In genomic region chr9:44737240-44737949, GRCm38 (mm10) we compare ENCODE assay signal across 8 mouse cellular contexts. TPM values are rescaled to one million over a fixed set of nuclear protein-coding genes. Genes with fewer than 3 reads are reported as not detected.
DNase-seq lines count a peak whose midpoint lies in the region; ATAC-seq and TF ChIP-seq lines count a peak whose summit lies in the region.

No protein-coding gene starts in this region.

- 0 out of 2 replicates have a peak overlapping the region, but pooled peaks have one; percentile 13 for H3K27ac ChIP-seq in forebrain, embryonic 12.5 days
- H3K27ac ChIP-seq in forebrain, embryonic 14.5 days (ENCODE audit: low read depth, low read length) = no peak overlapping the region
- H3K27ac ChIP-seq in intestine, postnatal 0 days (ENCODE audit: low read depth, low read length) = peak overlapping the region; percentile 58
- no peak overlapping the region for H3K27ac ChIP-seq in liver, postnatal 0 days (ENCODE audit: low read depth)

- H3K9ac ChIP-seq in forebrain, embryonic 12.5 days = 0 out of 2 replicates have a peak overlapping the region, but pooled peaks have one; percentile 21
- no peak overlapping the region for H3K9ac ChIP-seq in forebrain, embryonic 14.5 days (ENCODE audit: low read length)
- H3K9ac ChIP-seq in intestine, postnatal 0 days (ENCODE audit: low read depth, low read length) = no peak overlapping the region
- H3K9ac ChIP-seq in liver, postnatal 0 days (replicated peaks) = no peak overlapping the region

- 68% methylated on average over 8 of the region's 8 CpGs for WGBS in forebrain, embryonic 12.5 days
- WGBS in forebrain, embryonic 14.5 days = 76% methylated on average over 8 of the region's 8 CpGs
- WGBS in intestine, postnatal 0 days = 38% methylated on average over 8 of the region's 8 CpGs
- 34% methylated on average over 8 of the region's 8 CpGs for WGBS in liver, postnatal 0 days (ENCODE audit: insufficient replicate concordance)

- H3K36me3 ChIP-seq in forebrain, embryonic 12.5 days (replicated peaks) = peaks cover 12% of the 10 kb centered on the region
- peaks cover 11% of the 10 kb centered on the region for H3K36me3 ChIP-seq in forebrain, embryonic 14.5 days (ENCODE audit: control insufficient read depth, insufficient read depth, low read length)
- H3K36me3 ChIP-seq in intestine, postnatal 0 days (ENCODE audit: control insufficient read depth, insufficient read depth) = peaks cover 1% of the 10 kb centered on the region; the same call in 1 of the 2 replicates
- no peaks in the 10 kb centered on the region for H3K36me3 ChIP-seq in liver, postnatal 0 days (replicated peaks; ENCODE audit: insufficient read depth, low read length)

- peaks cover 26% of the 10 kb centered on the region for H3K27me3 ChIP-seq in forebrain, embryonic 12.5 days
- H3K27me3 ChIP-seq in forebrain, embryonic 14.5 days (replicated peaks; ENCODE audit: control insufficient read depth, insufficient read depth, low read length) = no peaks in the 10 kb centered on the region; the same call in 1 of the 2 replicates
- H3K27me3 ChIP-seq in intestine, postnatal 0 days (replicated peaks; ENCODE audit: control insufficient read depth, insufficient read depth, low read length) = peaks cover 21% of the 10 kb centered on the region
- H3K27me3 ChIP-seq in liver, postnatal 0 days (ENCODE audit: insufficient read depth, low read length) = peaks cover 28% of the 10 kb centered on the region

- no peak overlapping the region for H3K4me2 ChIP-seq in forebrain, embryonic 12.5 days
- no peak overlapping the region for H3K4me2 ChIP-seq in forebrain, embryonic 14.5 days (ENCODE audit: low read length)
- no peak overlapping the region for H3K4me2 ChIP-seq in intestine, postnatal 0 days (replicated peaks; ENCODE audit: low read depth)
- no peak overlapping the region for H3K4me2 ChIP-seq in liver, postnatal 0 days (ENCODE audit: low read depth, low read length)

- DNase-seq in forebrain, embryonic 14.5 days (ENCODE audit: low spot score) = no peak
- DNase-seq in forelimb bud, embryonic 11.5 days (ENCODE audit: low read depth, low spot score) = peak; percentile 73
- peak; percentile 87 for DNase-seq in lung, postnatal 10 days
- no peak for DNase-seq in cerebellum, adult 18-20 months
- no peak for DNase-seq in liver, postnatal 0 days
- DNase-seq in retina, embryonic 14.5 days (ENCODE audit: low spot score) = no peak

- TF ChIP-seq EP300 in liver, postnatal 0 days (IDR thresholded peaks at IDR 0.05; ENCODE audit: low read depth) = no peak

- TF ChIP-seq CTCF in intestine, postnatal 0 days (IDR thresholded peaks at IDR 0.05; ENCODE audit: low read depth) = 0 out of 2 replicates have a peak, but pooled peaks have one; percentile 10
- no peak for TF ChIP-seq CTCF in liver, postnatal 0 days (IDR thresholded peaks at IDR 0.05; ENCODE audit: low read depth)

- H3K4me1 ChIP-seq in forebrain, embryonic 12.5 days = peaks cover 24% of the 10 kb centered on the region
- peaks cover 15% of the 10 kb centered on the region for H3K4me1 ChIP-seq in forebrain, embryonic 14.5 days (ENCODE audit: control insufficient read depth, insufficient read depth, low read length)
- 0 out of 2 replicates have a peak, but pooled peaks cover 5% of the 10 kb centered on the region for H3K4me1 ChIP-seq in intestine, postnatal 0 days (replicated peaks; ENCODE audit: control insufficient read depth, insufficient read depth, low read length)
- peaks cover 10% of the 10 kb centered on the region for H3K4me1 ChIP-seq in liver, postnatal 0 days (ENCODE audit: insufficient read depth)

- no peak for ATAC-seq in forebrain, embryonic 12.5 days (ENCODE audit: low FRiP score)
- no peak for ATAC-seq in forebrain, embryonic 14.5 days
- ATAC-seq in intestine, postnatal 0 days = no peak
- no peak for ATAC-seq in liver, postnatal 0 days

- H3K4me3 ChIP-seq in forebrain, embryonic 12.5 days (replicated peaks) = no peak overlapping the region
- no peak overlapping the region for H3K4me3 ChIP-seq in forebrain, embryonic 14.5 days (ENCODE audit: low read depth, low read length)
- H3K4me3 ChIP-seq in intestine, postnatal 0 days (ENCODE audit: low read depth, low read length) = no peak overlapping the region
- no peak overlapping the region for H3K4me3 ChIP-seq in liver, postnatal 0 days (ENCODE audit: low read depth, low read length)

- no peaks in the 10 kb centered on the region for H3K9me3 ChIP-seq in forebrain, embryonic 12.5 days
- H3K9me3 ChIP-seq in forebrain, embryonic 14.5 days (replicated peaks; ENCODE audit: control insufficient read depth, low read length) = no peaks in the 10 kb centered on the region
- no peaks in the 10 kb centered on the region for H3K9me3 ChIP-seq in intestine, postnatal 0 days (ENCODE audit: control insufficient read depth)
- no peaks in the 10 kb centered on the region for H3K9me3 ChIP-seq in liver, postnatal 0 days (ENCODE audit: low read length)

RNA-seq across cellular contexts. Expression of gene Phldb1, which starts 2.4 kb away (rescaled TPM):
- polyA plus RNA-seq in forebrain, embryonic 12.5 days (2016; fragmentation: Nextera tagmentation; extraction: Ambion mirVana) = 57.5 and 67.3 TPM in 2 replicates
- 29.5 and 42.9 TPM in 2 replicates for polyA plus RNA-seq in forebrain, embryonic 14.5 days (2014; fragmentation: Nextera tagmentation; extraction: Ambion mirVana)
- 6.2 and 6.9 TPM in 2 replicates for polyA plus RNA-seq in intestine, postnatal 0 days (2015; fragmentation: Nextera tagmentation; extraction: Ambion mirVana)
- 1.5 and 2.2 TPM in 2 replicates for polyA plus RNA-seq in liver, postnatal 0 days (2015; fragmentation: Nextera tagmentation; extraction: Ambion mirVana)

RNA-seq across cellular contexts. Expression of gene Arcn1, which starts 30.2 kb away (rescaled TPM):
- 167 and 170 TPM in 2 replicates for polyA plus RNA-seq in forebrain, embryonic 12.5 days (2016; fragmentation: Nextera tagmentation; extraction: Ambion mirVana)
- 138 and 152 TPM in 2 replicates for polyA plus RNA-seq in forebrain, embryonic 14.5 days (2014; fragmentation: Nextera tagmentation; extraction: Ambion mirVana)
- 113 and 121 TPM in 2 replicates for polyA plus RNA-seq in intestine, postnatal 0 days (2015; fragmentation: Nextera tagmentation; extraction: Ambion mirVana)
- 53.5 and 58.4 TPM in 2 replicates for polyA plus RNA-seq in liver, postnatal 0 days (2015; fragmentation: Nextera tagmentation; extraction: Ambion mirVana)

RNA-seq across cellular contexts. Expression of gene Ift46, which starts 30.3 kb away (rescaled TPM):
- 124 and 130 TPM in 2 replicates for polyA plus RNA-seq in forebrain, embryonic 12.5 days (2016; fragmentation: Nextera tagmentation; extraction: Ambion mirVana)
- polyA plus RNA-seq in forebrain, embryonic 14.5 days (2014; fragmentation: Nextera tagmentation; extraction: Ambion mirVana) = 178 and 206 TPM in 2 replicates
- 52.8 and 56.9 TPM in 2 replicates for polyA plus RNA-seq in intestine, postnatal 0 days (2015; fragmentation: Nextera tagmentation; extraction: Ambion mirVana)
- polyA plus RNA-seq in liver, postnatal 0 days (2015; fragmentation: Nextera tagmentation; extraction: Ambion mirVana) = 23.6 and 24.5 TPM in 2 replicates

Comparison
In these comparisons a context has a peak if more than half of its experiments do, and no peak if none do; other contexts are left out.
1. H3K27ac ChIP-seq: peak in forebrain, embryonic 12.5 days (single experiment) and intestine, postnatal 0 days (single experiment); none in forebrain, embryonic 14.5 days (single experiment) and liver, postnatal 0 days (single experiment).
2. DNase-seq: peak in forelimb bud, embryonic 11.5 days (single experiment) and lung, postnatal 10 days (single experiment); none in forebrain, embryonic 14.5 days (single experiment), cerebellum, adult 18-20 months (0 of 2), liver, postnatal 0 days (single experiment) and retina, embryonic 14.5 days (single experiment).